Mouse (Mus musculus): ENCODE results near the gene Prph. TPM values are rescaled to one million over a fixed set of nuclear protein-coding genes. Genes with fewer than 3 reads are reported as not detected.

The Prph gene
- total RNA-seq (2021), result 1 to 10 TPM in 1 of 2 experiments, under 1 TPM in 1; 0.42 to 1.2 TPM
- long read RNA-seq, experiment 1, partial matches to known transcripts, result 0 of 3 reads
- long read RNA-seq, experiment 1, other reads (novel, unspliced or antisense), result 2 of 3 reads
- long read RNA-seq, experiment 2, partial matches to known transcripts, result 0 of 1 reads
- long read RNA-seq, experiment 2, other reads (novel, unspliced or antisense), result 1 of 1 reads

- DNase-seq, result no peak
- intact Hi-C loops (cut with DNase I), result no loop called here
These were observed at the start of gene Prph for GRCm38 (mm10) chr15:99055040-99055439. Gene Prph (plus strand): TSS chr15:99055174.

- DNase-seq, result no peak
- intact Hi-C loops (cut with DNase I), result no loop called here
These were observed 46.2 kb upstream of the Prph start for GRCm38 (mm10) chr15:99008801-99009241.

- intact Hi-C loops (cut with DNase I), result no loop called here
- no peak for DNase-seq
These were observed 44.1 kb upstream of the Prph start for GRCm38 (mm10) chr15:99010896-99011295.

- no peak for DNase-seq
- intact Hi-C loops (cut with DNase I), result no loop called here
These were observed 43.0 kb upstream of the Prph start for GRCm38 (mm10) chr15:99011946-99012345.

GRCm38 (mm10) chr15:99014496-99015030, 40.4 kb upstream of the Prph start:
- DNase-seq, result no peak
- intact Hi-C loops (cut with DNase I), result no loop called here

GRCm38 (mm10) chr15:99017355-99017761, 37.6 kb upstream of the Prph start:
- intact Hi-C loops (cut with DNase I), result no loop called here
- DNase-seq, result no peak

- peak in 1 of 2 experiments; percentile 30 for DNase-seq
- intact Hi-C loops (cut with DNase I), result no loop called here
These were observed 37.0 kb upstream of the Prph start for GRCm38 (mm10) chr15:99017986-99018385.

GRCm38 (mm10) chr15:99018630-99019029, 36.3 kb upstream of the Prph start:
- intact Hi-C loops (cut with DNase I), result no loop called here
- DNase-seq, result no peak

GRCm38 (mm10) chr15:99019436-99019835, 35.5 kb upstream of the Prph start:
- DNase-seq, result no peak
- intact Hi-C loops (cut with DNase I), result no loop called here

- intact Hi-C loops (cut with DNase I), result no loop called here
- DNase-seq, result no peak
These were observed 34.8 kb upstream of the Prph start for GRCm38 (mm10) chr15:99020171-99020570.

GRCm38 (mm10) chr15:99021255-99021654, 33.7 kb upstream of the Prph start:
- intact Hi-C loops (cut with DNase I), result no loop called here
- no peak for DNase-seq

GRCm38 (mm10) chr15:99024668-99025314, 30.2 kb upstream of the Prph start:
- peak; percentile 64 to 71 for DNase-seq
- intact Hi-C loops (cut with DNase I), result no loop called here

- intact Hi-C loops (cut with DNase I), result no loop called here
- DNase-seq, result no peak
These were observed 29.6 kb upstream of the Prph start for GRCm38 (mm10) chr15:99025414-99025813.

- no peak for DNase-seq
- intact Hi-C loops (cut with DNase I), result no loop called here
These were observed 28.7 kb upstream of the Prph start for GRCm38 (mm10) chr15:99026259-99026658.

GRCm38 (mm10) chr15:99027116-99027515, 27.9 kb upstream of the Prph start:
- DNase-seq, result no peak
- intact Hi-C loops (cut with DNase I), result no loop called here

- no peak for DNase-seq
- intact Hi-C loops (cut with DNase I), result no loop called here
These were observed 26.0 kb upstream of the Prph start for GRCm38 (mm10) chr15:99028874-99029458.

- intact Hi-C loops (cut with DNase I), result no loop called here
- DNase-seq, result peak; percentile 86 to 89
These were observed 25.1 kb upstream of the Prph start, which contains the start of gene Tuba1c for GRCm38 (mm10) chr15:99029619-99030584. Gene Tuba1c (plus strand): TSS chr15:99029891.

- intact Hi-C loops (cut with DNase I), result no loop called here
- no peak for DNase-seq
These were observed 24.2 kb upstream of the Prph start for GRCm38 (mm10) chr15:99030585-99031387.

- intact Hi-C loops (cut with DNase I), result no loop called here
- DNase-seq, result no peak
These were observed 23.6 kb upstream of the Prph start for GRCm38 (mm10) chr15:99031388-99031675.
